Mouse (Mus musculus) CH12F3 (cell line): ENCODE measurements around the gene Nf1.

Source experiments
- in situ Hi-C: fragments of 300-500 bp; cut with MboI; formaldehyde crosslinking; loops from 2 replicates; pipeline ENCODE4 v1.14.3; 2020; ENCODE audit warnings: low sequenced_read_pairs

The Nf1 gene

GRCm38 (mm10) chr11:79524310-79524575 is 184.8 kb downstream of the Nf1 start:
- in situ Hi-C loops: no loop called here

DNA sequence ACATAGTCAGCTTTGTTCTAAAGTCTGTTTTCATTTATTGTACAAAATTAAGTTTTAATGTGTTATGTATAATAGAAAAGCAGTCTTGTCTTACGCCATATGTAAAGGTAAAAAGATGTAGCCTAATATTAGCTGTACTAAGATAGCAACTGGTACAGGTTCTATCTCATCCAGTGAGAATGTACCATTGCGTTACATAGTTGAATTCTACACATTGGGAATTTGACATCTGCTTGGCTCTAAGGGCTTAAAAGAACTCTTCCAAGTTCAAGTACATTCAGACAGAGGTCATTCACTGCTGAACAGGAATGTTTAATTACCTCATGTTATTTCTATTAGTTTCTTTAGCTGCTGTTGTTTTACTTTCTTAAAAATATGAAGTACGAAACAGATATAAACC is 187.1 kb downstream of the Nf1 start:
- in situ Hi-C loops: no loop called here

DNA sequence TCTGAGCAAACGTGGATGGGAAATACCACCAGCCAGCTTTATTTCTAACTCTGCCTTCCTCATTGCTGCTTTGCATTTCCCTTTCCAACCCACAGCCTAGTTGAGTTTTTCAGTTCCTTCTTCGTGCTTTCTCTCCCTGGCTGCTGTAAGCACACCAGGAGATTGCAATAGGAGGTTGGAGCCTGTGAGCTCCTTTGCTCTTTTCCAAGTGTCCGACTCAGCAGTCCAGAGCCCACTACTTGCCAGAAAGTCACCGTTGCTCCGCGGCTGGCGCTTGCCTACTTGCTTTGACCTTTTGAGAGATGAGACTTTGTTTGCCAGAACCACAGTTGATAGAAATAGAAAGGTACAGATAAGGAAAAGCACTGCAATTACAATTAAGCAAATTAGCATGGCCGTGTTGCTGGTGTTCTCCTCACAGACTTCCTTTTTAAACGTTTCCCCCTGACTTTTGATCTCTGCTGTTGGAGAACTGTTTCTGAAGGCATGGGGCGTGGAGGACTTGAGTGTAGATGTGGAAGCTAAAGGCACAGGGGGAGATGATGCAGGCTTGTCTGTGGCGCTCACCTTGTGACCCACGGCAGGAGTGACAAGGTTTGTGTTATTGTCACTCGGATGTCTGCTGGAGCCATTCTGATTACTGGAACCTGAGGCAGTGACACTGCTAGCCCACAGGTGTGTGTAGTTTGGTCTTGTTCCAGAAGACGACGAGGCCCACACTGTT is 187.7 kb downstream of the Nf1 start:
- in situ Hi-C loops: no loop called here

GRCm38 (mm10) chr11:79527739-79528384 is 188.4 kb downstream of the Nf1 start:
- in situ Hi-C loops: no loop called here

- in situ Hi-C loops: no loop called here
These were observed 189.1 kb downstream of the Nf1 start for GRCm38 (mm10) chr11:79528601-79529000.

DNA sequence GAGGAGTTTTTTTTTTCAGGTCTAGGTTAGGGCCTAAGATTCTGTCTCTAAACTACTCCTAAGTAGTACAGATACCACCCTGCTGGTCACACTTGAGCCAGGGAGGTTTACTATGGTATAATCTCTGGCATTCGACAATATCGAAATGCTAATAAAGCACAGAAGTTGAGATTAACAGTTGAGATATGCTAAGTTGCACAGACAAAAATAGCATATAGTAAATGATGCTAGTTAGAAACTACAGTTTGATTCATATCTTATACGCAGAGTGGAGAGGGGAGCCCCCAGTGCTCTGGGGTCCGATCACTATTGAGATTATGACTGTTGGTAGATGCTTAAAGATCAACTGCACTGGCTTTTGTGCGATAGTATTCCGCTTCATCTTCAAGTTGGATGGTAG is 189.7 kb downstream of the Nf1 start:
- in situ Hi-C loops: no loop called here

DNA sequence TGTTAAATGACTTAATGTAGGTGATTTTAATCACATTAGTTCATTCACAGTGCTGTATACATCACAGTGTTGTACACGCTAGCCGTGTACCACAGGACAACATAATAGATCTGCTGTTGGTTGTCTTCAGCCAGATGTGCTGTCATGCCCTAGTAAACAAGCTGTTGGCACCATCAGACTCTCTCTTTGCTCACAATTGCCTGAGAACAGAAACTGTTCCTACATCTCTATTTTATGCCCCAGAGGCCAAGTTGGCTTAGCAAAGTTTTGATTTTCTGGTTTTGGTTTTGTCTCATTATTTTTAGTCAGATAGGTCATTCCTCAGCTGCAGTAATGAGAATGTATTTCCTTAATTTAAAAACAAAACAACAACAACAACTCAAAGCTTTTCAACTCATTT is 190.2 kb downstream of the Nf1 start:
- in situ Hi-C loops: no loop called here

- in situ Hi-C loops: no loop called here
These were observed 190.9 kb downstream of the Nf1 start, which contains the start of the genes Evi2 and Evi2a for GRCm38 (mm10) chr11:79530333-79530761. TSS of gene Evi2 (minus strand) at chr11:79530589. TSS of gene Evi2a (minus strand) at chr11:79530609.

DNA sequence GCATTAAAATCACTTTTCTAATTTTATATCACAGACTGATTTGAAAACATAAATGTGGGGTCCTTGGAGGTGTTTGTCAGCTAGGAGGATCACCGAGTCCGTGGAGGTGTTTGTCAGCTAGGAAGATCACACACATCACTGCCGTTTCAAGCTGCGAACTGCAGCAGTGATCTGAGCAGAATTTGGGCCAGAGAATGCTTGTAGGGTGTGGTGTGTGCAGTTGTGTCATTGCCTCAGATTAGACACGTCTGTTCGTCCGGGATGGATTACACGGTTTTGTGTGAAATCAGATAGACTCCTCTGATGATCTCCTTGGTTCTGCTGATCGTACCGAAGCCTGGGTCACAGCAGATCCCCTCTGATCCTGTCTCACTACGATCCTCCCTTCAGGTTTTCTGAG is 191.3 kb downstream of the Nf1 start:
- in situ Hi-C loops: no loop called here

GRCm38 (mm10) chr11:79531485-79531884 is 192.0 kb downstream of the Nf1 start:
- in situ Hi-C loops: no loop called here

DNA sequence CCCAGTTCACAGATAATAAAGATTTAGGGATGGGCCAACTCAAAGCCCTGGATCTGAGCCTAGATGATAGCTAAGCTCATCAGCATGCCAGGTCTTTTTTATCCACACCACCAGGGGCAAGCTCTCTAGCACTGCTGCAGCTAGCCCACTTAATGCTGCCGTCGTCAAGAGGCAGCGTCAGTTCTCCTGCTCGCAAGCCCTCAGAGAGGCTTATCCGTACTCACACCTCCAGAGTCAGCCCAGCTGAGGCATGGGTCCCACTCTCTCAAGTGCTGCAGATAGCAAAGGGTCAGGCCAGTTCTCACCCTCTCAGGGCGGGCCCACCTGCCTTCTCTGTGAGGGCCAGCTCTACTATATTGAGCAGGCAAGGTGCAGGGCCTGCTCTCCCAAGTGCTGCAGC is 193.8 kb downstream of the Nf1 start:
- in situ Hi-C loops: no loop called here

GRCm38 (mm10) chr11:79533950-79534690 is 194.6 kb downstream of the Nf1 start:
- in situ Hi-C loops: no loop called here

DNA sequence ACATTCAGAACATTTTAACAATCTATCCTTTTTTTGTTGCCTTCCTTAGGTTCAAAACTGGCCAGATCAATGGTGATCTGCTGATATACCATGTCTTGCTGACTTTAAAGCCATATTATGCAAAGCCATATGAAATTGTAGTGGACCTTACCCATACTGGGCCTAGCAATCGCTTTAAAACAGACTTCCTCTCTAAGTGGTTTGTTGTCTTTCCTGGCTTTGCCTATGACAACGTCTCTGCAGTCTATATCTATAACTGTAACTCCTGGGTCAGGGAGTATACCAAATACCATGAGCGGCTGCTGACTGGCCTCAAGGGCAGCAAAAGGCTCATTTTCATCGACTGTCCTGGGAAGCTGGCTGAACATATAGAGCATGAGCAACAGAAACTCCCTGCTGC is 196.1 kb downstream of the Nf1 start:
- in situ Hi-C loops: no loop called here

DNA sequence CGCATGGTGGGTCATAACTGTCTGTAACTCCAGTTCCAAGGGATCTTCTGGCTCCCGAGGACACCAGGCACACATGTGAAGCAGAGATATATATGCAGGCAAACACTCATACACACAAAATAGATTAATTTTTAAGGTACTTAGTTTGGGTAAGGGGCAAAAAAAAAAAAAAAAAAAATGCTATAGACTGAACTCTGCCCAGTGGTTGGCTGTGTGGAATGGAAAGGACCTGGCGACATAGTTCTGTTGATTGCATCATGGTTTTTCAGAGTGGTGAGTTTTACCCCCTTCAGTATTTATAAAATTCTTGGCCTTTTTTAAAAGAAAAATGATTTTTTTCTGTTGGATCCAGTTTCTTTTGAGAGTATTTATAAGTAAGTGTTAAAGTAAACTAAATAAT is 196.8 kb downstream of the Nf1 start:
- in situ Hi-C loops: no loop called here

DNA sequence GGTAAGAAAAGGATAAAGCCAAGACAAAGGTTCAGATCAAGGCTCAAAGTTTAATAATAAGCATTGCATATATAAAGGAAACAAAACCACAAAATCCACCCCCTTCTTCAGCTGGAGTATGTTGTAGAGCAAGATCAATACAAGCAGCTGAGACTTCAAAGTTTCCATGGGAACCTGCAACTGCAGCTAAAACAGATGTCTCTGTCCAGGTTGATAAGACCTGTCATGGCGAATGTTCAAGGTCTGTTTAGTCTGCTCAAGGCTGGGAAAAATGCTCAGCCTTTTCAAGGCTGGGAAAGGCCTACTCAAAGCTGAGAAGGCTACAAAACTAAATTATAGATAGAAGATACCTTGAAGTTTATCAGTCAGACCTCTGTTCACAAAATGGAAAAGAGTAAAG is 213.1 kb downstream of the Nf1 start:
- in situ Hi-C loops: no loop called here

DNA sequence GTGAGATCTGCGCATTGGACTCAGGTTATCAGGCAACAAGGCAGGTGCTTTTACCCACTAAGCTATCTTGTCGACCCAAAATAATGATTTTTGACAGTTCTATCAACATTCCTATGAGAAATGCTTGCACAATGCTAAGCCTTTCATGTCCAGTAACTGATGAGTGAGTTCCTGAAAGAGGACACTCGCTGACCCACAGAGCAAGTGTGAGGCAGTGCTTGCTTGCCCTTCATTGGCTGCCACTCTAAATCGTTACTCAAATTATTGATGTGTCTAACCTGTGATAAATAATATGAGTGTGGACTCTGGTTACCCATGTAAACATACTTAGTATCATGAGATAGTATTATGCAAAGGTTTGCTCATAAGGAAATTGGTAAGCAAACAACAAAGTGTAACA is 221.0 kb downstream of the Nf1 start:
- in situ Hi-C loops: no loop called here

DNA sequence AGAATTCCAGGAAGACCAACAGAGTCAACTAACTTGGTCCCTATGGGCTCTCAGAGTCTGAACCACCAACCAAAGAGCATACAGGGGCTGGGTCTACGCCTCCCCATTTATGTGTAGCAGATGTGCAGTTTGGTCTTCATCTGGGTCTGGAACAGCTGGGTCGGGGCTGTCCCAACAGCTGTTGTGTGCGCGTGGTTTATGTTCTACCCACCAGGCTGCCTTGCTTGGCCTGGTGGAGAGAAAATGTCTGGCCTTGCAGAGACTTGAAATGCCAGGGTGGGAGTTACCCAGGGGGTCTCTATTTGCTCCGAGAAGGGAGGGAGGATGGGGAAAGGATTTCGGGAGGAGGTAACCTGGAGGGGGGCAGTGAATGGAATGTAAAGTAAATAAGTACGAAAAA is 224.0 kb downstream of the Nf1 start:
- in situ Hi-C loops: no loop called here

- in situ Hi-C loops: no loop called here
These were observed 227.5 kb downstream of the Nf1 start for GRCm38 (mm10) chr11:79566947-79567346.

DNA sequence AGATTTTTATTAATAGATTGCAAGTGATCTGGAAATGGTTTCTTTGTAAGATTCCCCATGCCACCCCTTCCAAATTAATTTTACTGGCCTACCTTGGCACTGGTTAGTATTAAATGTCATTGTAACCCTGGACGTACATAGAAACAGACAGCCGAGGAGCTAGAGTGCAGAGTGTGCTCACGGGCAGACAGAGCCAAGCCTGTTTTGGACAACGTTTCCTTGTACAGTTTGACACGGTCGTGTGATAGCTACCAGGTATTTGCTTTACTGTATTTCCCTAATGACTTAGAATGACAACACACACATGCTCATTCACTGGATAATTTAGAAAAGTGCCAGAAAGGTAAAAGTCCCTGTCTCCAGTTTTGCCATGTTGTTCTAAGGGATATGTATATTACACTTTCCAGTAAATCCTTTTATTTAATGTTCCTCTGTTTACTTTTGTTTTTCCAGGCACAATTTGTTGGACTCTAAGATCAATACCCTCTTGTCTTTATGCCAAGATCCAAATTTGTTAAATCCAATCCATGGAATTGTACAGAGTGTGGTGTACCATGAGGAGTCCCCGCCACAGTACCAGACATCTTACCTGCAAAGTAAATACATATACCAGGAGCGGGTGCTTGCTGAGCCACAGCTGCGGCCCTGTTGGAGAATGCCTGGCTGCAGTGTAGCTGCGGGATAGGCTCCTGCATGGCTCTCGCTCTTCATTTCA is 228.9 kb downstream of the Nf1 start:
- in situ Hi-C loops: no loop called here

- in situ Hi-C loops: no loop called here
These were observed 230.8 kb downstream of the Nf1 start for GRCm38 (mm10) chr11:79570319-79570718.

DNA sequence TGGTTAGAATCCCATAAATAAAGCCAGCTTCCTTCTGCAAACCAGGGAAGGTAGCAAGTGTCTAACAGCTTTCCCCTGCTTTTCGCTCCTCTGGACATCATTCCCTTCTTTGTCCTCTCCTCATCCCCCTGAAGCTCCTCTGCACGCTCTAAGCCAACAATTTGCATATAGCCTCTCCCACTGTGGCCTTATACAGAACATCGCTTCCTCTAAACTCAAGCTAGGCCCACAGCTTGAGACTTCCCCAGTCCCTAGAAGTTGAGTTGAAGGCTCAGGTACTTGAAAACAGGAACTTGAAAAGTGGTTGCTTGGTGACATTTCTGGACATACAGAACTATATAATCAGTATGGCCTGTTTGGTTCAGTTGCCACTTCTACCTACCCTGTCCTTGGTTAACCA is 234.3 kb downstream of the Nf1 start:
- in situ Hi-C loops: no loop called here
